Mouse (Mus musculus): Measurements from ENCODE around the gene Txnrd3.

DNA sequence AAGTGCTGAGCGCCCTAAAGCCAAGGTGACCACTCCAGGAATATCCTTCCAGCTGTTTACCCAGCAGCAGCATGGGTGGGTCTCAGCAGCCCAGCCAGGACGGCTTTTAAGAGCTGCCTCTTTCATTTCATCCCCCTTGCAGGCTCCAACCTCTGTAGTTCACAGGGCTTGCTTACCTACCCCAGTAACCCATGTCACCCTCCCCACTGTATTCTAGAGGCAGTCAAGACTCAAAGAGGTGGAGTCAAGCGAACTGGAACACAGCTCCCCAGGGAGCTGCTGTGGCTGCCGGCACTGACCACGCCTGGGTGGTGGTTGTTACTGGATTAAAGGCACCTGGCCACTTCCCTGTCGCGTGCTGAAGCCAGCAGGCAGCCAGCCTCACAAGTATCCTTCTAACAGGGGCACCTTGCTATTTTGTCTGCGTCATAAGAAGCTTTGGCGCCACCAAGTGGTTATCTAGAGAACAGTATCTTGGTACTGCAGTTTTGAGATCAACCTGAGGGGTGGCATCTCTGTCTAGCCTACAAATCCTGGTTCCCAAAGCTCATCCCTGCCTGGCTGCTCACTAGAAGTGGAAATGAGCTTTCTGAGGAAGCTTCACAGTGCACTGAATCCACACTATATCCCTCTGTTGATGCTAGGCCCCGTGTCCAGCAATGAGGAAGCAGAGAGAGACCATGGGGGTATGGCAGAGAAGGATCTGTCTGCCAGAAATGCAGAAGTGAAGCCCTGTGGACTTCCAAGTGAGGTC lies 11.8 kb upstream of the Txnrd3 start:
- TF ChIP-seq MAX (IDR thresholded peaks at IDR 0.05; ENCODE audit: low read length) (no peak), ETS1 (conservative IDR thresholded peaks at IDR 0.05; ENCODE audit: low read depth, low read length) (no peak), RAD21 (IDR thresholded peaks at IDR 0.05; ENCODE audit: low read depth, low read length) (peak; percentile 83), MXI1 (IDR thresholded peaks at IDR 0.05; ENCODE audit: low read depth, low read length) (no peak), POLR2AphosphoS2 (IDR thresholded peaks at IDR 0.05; ENCODE audit: low read depth, low read length) (no peak), CTCF (conservative IDR thresholded peaks at IDR 0.05 in 1 of 2, IDR thresholded peaks at IDR 0.05 in 1 of 2; ENCODE audit: low read depth in 2 of 2, low read length in 2 of 2) (peak; percentile 60 to 85), NRF1 (IDR thresholded peaks at IDR 0.05; ENCODE audit: low read depth, low read length) (no peak), USF2 (conservative IDR thresholded peaks at IDR 0.05; ENCODE audit: low read depth, low read length) (no peak), ZKSCAN1 (IDR thresholded peaks at IDR 0.05; ENCODE audit: borderline replicate concordance, low read depth, low read length) (no peak), TBP (conservative IDR thresholded peaks at IDR 0.05; ENCODE audit: low read depth, low read length) (no peak), JUND (conservative IDR thresholded peaks at IDR 0.05; ENCODE audit: low read depth, low read length) (no peak), KAT2A (IDR thresholded peaks at IDR 0.05; ENCODE audit: insufficient replicate concordance, low read length) (no peak), POLR2A (IDR thresholded peaks at IDR 0.05; ENCODE audit: low read depth, low read length) (no peak), TCF12 (IDR thresholded peaks at IDR 0.05; ENCODE audit: low read depth, low read length) (0 out of 2 replicates have a peak, but pooled peaks have one; percentile 21)

Measured in CH12.LX (cell line).